Mouse (Mus musculus): ENCODE results near the gene Olfr324. TPM values are rescaled to one million over a fixed set of nuclear protein-coding genes. Genes with fewer than 3 reads are reported as not detected.
A peak's percentile ranks its signal among the peaks of the same experiment; 100 is the strongest.

Gene Olfr324
- total and polyA plus RNA-seq, 3 experiments, result not detected

GRCm38 (mm10) chr11:58588620-58589250 is 6.2 kb upstream of the Olfr324 start:
- Histone ChIP-seq H3K36me3 (ENCODE audit: control insufficient read depth in 1 of 2, insufficient read depth in 2 of 2, low read length in 2 of 2) (peaks cover 0 to 3% of the 10 kb centered on the region in 2 experiments; a peak in 1 of 4 replicates), H3K9me3 (replicated peaks; ENCODE audit: insufficient read depth, low read length) (no peaks in the 10 kb centered on the region), H3K4me1 (ENCODE audit: control insufficient read depth in 1 of 2, insufficient read depth in 2 of 2, low read length in 2 of 2) (peaks cover 0 to 3% of the 10 kb centered on the region in 2 experiments; a peak in 3 of 4 replicates), H3K9ac (ENCODE audit: control insufficient read depth, low read depth, low read length, poor library complexity, severe bottlenecking) (no peak overlapping the region), H3K27ac (ENCODE audit: control insufficient read depth, low read depth, low read length) (no peak overlapping the region), H3K27me3 (ENCODE audit: control insufficient read depth in 1 of 2, insufficient read depth in 2 of 2, low read length in 2 of 2) (peaks cover 0 to 5% of the 10 kb centered on the region in 2 experiments), H3K79me2 (ENCODE audit: control insufficient read depth, insufficient read depth, low read length, poor library complexity) (no peaks in the 10 kb centered on the region), H3K4me3 (ENCODE audit: control insufficient read depth in 1 of 2, insufficient read depth in 1 of 2, low read depth in 2 of 2, low read length in 2 of 2) (no peak overlapping the region)
- TF ChIP-seq ELF1 (IDR thresholded peaks at IDR 0.05; ENCODE audit: low read depth, low read length), result no peak
- no peak for TF ChIP-seq MYB (IDR thresholded peaks at IDR 0.05; ENCODE audit: low read depth, low read length)
- TF ChIP-seq NRF1 (IDR thresholded peaks at IDR 0.05; ENCODE audit: insufficient read depth, low read depth, low read length, poor library complexity, severe bottlenecking), result no peak
- DNase-seq (ENCODE audit: low read depth, low spot score), result no peak

GRCm38 (mm10) chr11:58597837-58598236 is 2.9 kb downstream of the Olfr324 start:
- Histone ChIP-seq H3K4me1 (ENCODE audit: control insufficient read depth in 1 of 2, insufficient read depth in 2 of 2, low read length in 2 of 2) (peaks cover 0 to 7% of the 10 kb centered on the region in 2 experiments; a peak in 1 of 4 replicates), H3K27me3 (ENCODE audit: control insufficient read depth in 1 of 2, insufficient read depth in 2 of 2, low read length in 2 of 2) (peaks cover 4 to 7% of the 10 kb centered on the region in 2 experiments; a peak in 3 of 4 replicates), H3K36me3 (ENCODE audit: control insufficient read depth in 1 of 2, insufficient read depth in 2 of 2, low read length in 2 of 2) (no peaks in the 10 kb centered on the region; a peak in 1 of 4 replicates), H3K9me3 (replicated peaks; ENCODE audit: insufficient read depth, low read length) (no peaks in the 10 kb centered on the region), H3K4me3 (ENCODE audit: control insufficient read depth in 1 of 2, insufficient read depth in 1 of 2, low read depth in 2 of 2, low read length in 2 of 2) (no peak overlapping the region), H3K9ac (ENCODE audit: control insufficient read depth, low read depth, low read length, poor library complexity, severe bottlenecking) (no peak overlapping the region), H3K79me2 (ENCODE audit: control insufficient read depth, insufficient read depth, low read length, poor library complexity) (no peaks in the 10 kb centered on the region), H3K27ac (ENCODE audit: control insufficient read depth, low read depth, low read length) (no peak overlapping the region)
- TF ChIP-seq MYB (IDR thresholded peaks at IDR 0.05; ENCODE audit: low read depth, low read length) (no peak), TAL1 (IDR thresholded peaks at IDR 0.05; ENCODE audit: low read length) (peak; percentile 43), TCF12 (IDR thresholded peaks at IDR 0.05; ENCODE audit: low read depth, low read length) (peak; percentile 62; the same call in 1 of the 2 replicates), EP300 (IDR thresholded peaks at IDR 0.05; ENCODE audit: low read depth in 1 of 2, low read length in 2 of 2) (peak in 1 of 2 experiments; percentile 64; a peak in 2 of 4 replicates), MEF2A (IDR thresholded peaks at IDR 0.05; ENCODE audit: extremely low read depth, insufficient replicate concordance, low read depth, low read length, poor library complexity, severe bottlenecking) (no peak)
- peak; percentile 30 for DNase-seq (ENCODE audit: low read depth, low spot score)

GRCm38 (mm10) chr11:58602062-58602461 is 7.1 kb downstream of the Olfr324 start:
- DNase-seq (ENCODE audit: low read depth, low spot score), result no peak
- Histone ChIP-seq H3K79me2 (ENCODE audit: control insufficient read depth, insufficient read depth, low read length, poor library complexity) (no peaks in the 10 kb centered on the region), H3K4me1 (ENCODE audit: control insufficient read depth in 1 of 2, insufficient read depth in 2 of 2, low read length in 2 of 2) (peaks cover 2 to 14% of the 10 kb centered on the region in 2 experiments; a peak in 1 of 4 replicates), H3K9ac (ENCODE audit: control insufficient read depth, low read depth, low read length, poor library complexity, severe bottlenecking) (no peak overlapping the region), H3K36me3 (ENCODE audit: control insufficient read depth in 1 of 2, insufficient read depth in 2 of 2, low read length in 2 of 2) (peaks cover 0 to 5% of the 10 kb centered on the region in 2 experiments; a peak in 2 of 4 replicates), H3K9me3 (replicated peaks; ENCODE audit: insufficient read depth, low read length) (no peaks in the 10 kb centered on the region), H3K27ac (ENCODE audit: control insufficient read depth, low read depth, low read length) (no peak overlapping the region), H3K27me3 (ENCODE audit: control insufficient read depth in 1 of 2, insufficient read depth in 2 of 2, low read length in 2 of 2) (peaks cover 0 to 4% of the 10 kb centered on the region in 2 experiments; a peak in 2 of 4 replicates), H3K4me3 (ENCODE audit: control insufficient read depth in 1 of 2, insufficient read depth in 1 of 2, low read depth in 2 of 2, low read length in 2 of 2) (no peak overlapping the region)
- TF ChIP-seq ZNF384 (IDR thresholded peaks at IDR 0.05; ENCODE audit: low read depth, low read length) (no peak), HCFC1 (IDR thresholded peaks at IDR 0.05; ENCODE audit: low read depth, low read length) (peak; percentile 63; the same call in 1 of the 2 replicates), POLR2AphosphoS2 (IDR thresholded peaks at IDR 0.05; ENCODE audit: low read length) (no peak), NRF1 (IDR thresholded peaks at IDR 0.05; ENCODE audit: insufficient read depth, low read depth, low read length, poor library complexity, severe bottlenecking) (no peak)

All from MEL (cell line).